Mouse (Mus musculus): ENCODE measurements around the gene Gria1.

The Gria1 gene

GRCm38 (mm10) chr11:57011024-57011690, at the start of gene Gria1:
Gene Gria1, plus strand, starts transcription at chr11:57011387.
- DNase-seq, result peak; percentile 26

- DNase-seq, result no peak
These were observed 49.4 kb upstream of the Gria1 start for GRCm38 (mm10) chr11:56961751-56962150.

GRCm38 (mm10) chr11:56972814-56973213, 38.4 kb upstream of the Gria1 start:
- DNase-seq, result no peak

GRCm38 (mm10) chr11:56984321-56985000, 26.7 kb upstream of the Gria1 start:
- DNase-seq, result no peak

- DNase-seq, result no peak
These were observed 25.7 kb upstream of the Gria1 start for GRCm38 (mm10) chr11:56985457-56985856.

- no peak for DNase-seq
These were observed 11.6 kb upstream of the Gria1 start for GRCm38 (mm10) chr11:56999601-57000001.

- no peak for DNase-seq
These were observed 6.6 kb upstream of the Gria1 start for GRCm38 (mm10) chr11:57004611-57005010.

- DNase-seq, result peak; percentile 63
These were observed 5.8 kb upstream of the Gria1 start for GRCm38 (mm10) chr11:57005341-57005740.

GRCm38 (mm10) chr11:57007790-57008189, 3.4 kb upstream of the Gria1 start:
- no peak for DNase-seq

- DNase-seq, result no peak
These were observed 576 bp upstream of the Gria1 start for GRCm38 (mm10) chr11:57010611-57011010.

GRCm38 (mm10) chr11:57011691-57012039, 478 bp downstream of the Gria1 start:
- DNase-seq, result peak; percentile 70

GRCm38 (mm10) chr11:57012287-57012921, 1.2 kb downstream of the Gria1 start:
- DNase-seq, result peak; percentile 21

- DNase-seq, result no peak
These were observed 2.4 kb downstream of the Gria1 start for GRCm38 (mm10) chr11:57013464-57014190.

- no peak for DNase-seq
These were observed 3.2 kb downstream of the Gria1 start for GRCm38 (mm10) chr11:57014396-57014795.

- DNase-seq, result no peak
These were observed 7.3 kb downstream of the Gria1 start for GRCm38 (mm10) chr11:57018536-57018935.

- DNase-seq, result no peak
These were observed 11.2 kb downstream of the Gria1 start for GRCm38 (mm10) chr11:57022400-57022799.

- no peak for DNase-seq
These were observed 19.3 kb downstream of the Gria1 start for GRCm38 (mm10) chr11:57030448-57030847.

- peak; percentile 33 for DNase-seq
These were observed 27.6 kb downstream of the Gria1 start for GRCm38 (mm10) chr11:57038807-57039206.

GRCm38 (mm10) chr11:57039306-57039705, 28.1 kb downstream of the Gria1 start:
- DNase-seq, result no peak

GRCm38 (mm10) chr11:57042057-57042456, 30.9 kb downstream of the Gria1 start:
- DNase-seq, result no peak

GRCm38 (mm10) chr11:57044146-57044545, 33.0 kb downstream of the Gria1 start:
- peak; percentile 18 for DNase-seq

GRCm38 (mm10) chr11:57051666-57052562, 40.7 kb downstream of the Gria1 start:
- DNase-seq, result no peak

Measured in right cerebral cortex, postnatal 4 days (tissue).